Mouse (Mus musculus) layer of hippocampus, adult 11-12 months (tissue): ENCODE measurements at regions not wholly inside any gene's neighbourhood (a gene's known extent, or its start where the extent isn't known, plus 50 kb on each side); places are given as distances from the start of the nearest gene placed in this dataset.
"Not testable (repeated sequence)": the region's sequence is repeated elsewhere in the genome, so short reads cannot be mapped to it uniquely, and the experiment has no call there.

Experiments
- DNase-seq: peaks from one replicate; pipeline ENCODE4 v3.0.0; 2022; ENCODE audit warnings: low spot score

- DNase-seq, result no peak
Observed at GRCm38 (mm10) chr1:47646681-47647080, 754.0 kb upstream of the Slc39a10 start.

- no peak for DNase-seq
Observed at GRCm38 (mm10) chr1:47606597-47606996, 713.9 kb upstream of the Slc39a10 start.

DNA sequence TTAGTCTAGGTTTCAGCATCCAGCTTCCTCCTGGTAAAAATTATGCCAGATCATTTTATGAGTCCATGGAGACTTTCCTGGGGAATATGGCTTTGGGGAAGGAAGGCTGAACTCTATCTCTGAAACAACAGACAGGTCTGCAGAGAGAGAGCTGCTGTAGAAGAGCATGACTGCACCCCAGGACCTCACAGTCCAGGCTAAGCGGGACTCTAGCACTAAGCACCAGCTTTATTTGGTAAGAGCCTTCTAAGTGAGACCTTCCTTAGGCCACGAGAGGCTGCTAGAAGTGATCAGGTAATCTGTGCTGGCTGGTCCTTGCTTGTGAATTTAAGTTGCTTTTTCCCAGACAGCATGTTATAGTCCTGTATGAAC is 711.3 kb upstream of the Slc39a10 start:
- no peak for DNase-seq

DNA sequence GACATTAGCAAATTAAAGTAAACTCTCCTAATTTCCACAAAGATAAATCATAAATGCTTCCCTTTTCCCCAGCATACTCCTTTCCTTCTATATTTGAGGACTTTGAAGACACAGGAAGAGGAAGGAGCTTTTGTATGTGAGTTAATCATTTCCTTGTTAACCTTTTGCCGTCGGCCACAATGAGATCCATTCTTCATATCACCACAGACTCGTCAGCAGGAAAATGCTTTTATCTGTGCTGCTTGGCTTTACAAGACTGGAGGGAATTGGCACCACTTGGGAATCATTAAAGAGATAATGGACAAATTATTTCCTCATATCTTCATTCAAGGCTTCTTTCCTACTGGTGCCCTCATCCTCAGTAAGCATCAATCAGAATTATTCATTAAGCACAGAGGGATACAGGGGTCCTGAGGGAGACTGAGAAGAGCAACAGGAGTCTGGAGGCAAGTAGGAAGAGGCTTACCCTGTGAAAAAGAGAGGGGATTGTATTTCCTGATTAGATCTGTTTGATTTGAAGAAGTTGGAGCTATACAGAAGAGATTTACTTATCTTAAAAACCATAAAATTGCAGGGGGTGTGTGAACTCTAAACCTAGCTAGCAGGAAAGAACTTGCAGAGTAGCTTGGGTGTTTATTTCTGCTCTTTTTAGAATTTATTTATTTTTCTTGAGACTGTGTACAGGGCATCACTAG is 710.8 kb upstream of the Slc39a10 start:
- no peak for DNase-seq

- not testable (repeated sequence) for DNase-seq
Observed at GRCm38 (mm10) chr1:47593641-47594040, 701.0 kb upstream of the Slc39a10 start.

DNA sequence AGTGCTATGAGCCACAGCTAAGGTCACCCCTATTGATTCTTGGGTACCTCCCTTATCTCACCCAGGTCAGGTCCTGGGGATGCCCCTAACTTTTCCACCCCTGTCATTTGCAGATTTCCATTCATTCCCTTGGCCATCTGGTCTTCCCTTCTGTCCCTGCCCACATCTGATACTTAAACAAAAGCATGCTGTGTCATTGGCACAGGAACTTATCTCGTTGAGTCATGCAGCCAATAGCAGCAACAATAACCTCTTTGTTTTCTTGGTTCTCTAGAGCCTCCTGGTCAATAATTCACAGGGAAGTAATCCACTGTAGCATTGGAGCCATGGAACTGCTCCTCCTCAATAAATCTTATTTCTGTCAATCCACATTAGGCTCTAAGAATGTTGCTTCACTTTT is 653.0 kb upstream of the Slc39a10 start:
- DNase-seq, result no peak

- DNase-seq, result peak; percentile 15
Observed at GRCm38 (mm10) chr1:47511426-47511825, 618.8 kb upstream of the Slc39a10 start.

- no peak for DNase-seq
Observed at GRCm38 (mm10) chr1:47507801-47508200, 615.1 kb upstream of the Slc39a10 start.

DNA sequence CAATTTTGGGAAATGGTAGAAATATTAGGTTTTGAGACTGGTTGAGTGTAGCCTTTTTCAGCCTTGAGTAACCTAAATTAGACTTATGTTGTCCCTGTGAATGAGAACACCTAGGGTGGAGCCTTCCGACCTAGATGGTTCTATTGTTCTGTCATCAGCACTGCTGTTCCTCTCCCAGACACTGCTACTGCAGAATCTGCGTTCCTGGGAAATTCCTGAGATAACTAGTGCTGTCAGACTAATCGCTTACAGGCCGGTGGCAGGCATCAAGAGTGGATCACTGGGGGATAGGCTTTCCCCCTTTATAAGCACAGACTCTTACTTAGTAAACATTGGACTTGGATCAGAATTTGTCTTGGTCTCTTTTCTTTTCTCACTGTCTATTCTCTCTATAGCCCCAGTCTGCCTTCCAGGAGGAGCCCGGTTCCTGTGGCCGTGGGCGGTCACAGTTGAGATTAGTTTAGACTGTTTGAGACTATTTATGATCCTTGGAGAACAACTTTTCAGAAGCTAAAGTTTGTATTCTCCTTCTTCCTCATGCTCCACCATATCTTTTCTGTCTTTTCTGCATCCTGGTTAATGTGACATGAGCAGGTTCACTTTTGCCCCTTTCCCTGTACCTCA is 596.0 kb upstream of the Slc39a10 start:
- DNase-seq, result no peak

DNA sequence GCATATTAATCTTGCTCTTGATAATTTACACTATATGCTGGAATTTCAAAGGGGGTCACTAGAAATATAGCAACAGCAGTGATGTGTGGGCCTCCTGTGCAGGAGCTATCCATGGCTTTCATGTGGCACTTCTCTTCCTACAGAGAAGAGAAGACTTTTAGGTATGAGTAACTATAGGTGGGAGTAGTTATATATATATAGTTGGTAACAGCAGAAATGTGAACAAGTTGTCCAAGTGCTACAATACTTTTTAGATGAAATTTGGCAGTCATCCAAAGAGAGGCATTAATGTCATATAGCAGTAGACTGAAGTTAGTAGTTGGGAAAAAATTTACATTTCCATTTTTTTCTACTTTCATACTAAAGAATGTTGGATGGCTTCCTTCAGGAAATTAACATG is 593.4 kb upstream of the Slc39a10 start:
- DNase-seq, result no peak

- DNase-seq, result no peak
Observed at GRCm38 (mm10) chr1:47479059-47479458, 586.4 kb upstream of the Slc39a10 start.

GRCm38 (mm10) chr1:47466573-47467253 is 574.1 kb upstream of the Slc39a10 start:
- DNase-seq, result no peak

DNA sequence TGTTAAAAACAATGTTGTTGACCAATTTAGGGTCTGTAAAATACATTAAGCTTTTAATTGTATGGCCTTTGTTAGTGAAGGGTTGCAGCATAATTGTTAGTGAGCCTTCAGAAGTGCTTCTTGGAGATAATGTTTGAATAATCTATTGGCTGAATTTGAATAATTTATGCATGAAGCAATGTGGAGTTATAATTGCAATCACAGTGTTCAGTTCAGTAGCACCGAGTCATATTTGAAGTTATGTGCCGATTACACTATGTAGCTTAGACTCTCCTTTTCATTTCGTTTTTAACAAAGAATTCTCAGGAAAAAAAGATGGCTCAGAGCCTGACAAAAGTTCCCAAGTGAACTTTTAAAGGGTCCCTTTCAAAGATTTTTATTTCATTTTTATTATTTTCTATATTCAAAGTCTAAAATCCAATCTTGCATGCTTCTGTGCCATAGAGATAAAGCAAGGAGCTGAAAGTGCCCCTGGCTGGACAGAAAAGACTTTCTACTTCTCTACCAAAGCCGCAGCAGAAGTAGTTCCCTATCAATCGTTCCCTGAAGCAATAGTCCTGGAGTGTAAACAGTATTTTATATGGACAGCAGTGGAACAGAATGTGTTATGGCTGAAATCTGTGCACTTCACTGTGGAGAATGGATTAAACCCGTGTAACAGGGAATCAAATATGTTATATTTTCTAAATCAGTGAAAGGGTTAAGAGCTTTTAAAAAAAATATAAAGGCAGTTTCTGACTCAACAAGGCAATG is 556.3 kb upstream of the Slc39a10 start:
- DNase-seq, result no peak

GRCm38 (mm10) chr1:47448070-47448469 is 555.4 kb upstream of the Slc39a10 start:
- DNase-seq, result no peak

DNA sequence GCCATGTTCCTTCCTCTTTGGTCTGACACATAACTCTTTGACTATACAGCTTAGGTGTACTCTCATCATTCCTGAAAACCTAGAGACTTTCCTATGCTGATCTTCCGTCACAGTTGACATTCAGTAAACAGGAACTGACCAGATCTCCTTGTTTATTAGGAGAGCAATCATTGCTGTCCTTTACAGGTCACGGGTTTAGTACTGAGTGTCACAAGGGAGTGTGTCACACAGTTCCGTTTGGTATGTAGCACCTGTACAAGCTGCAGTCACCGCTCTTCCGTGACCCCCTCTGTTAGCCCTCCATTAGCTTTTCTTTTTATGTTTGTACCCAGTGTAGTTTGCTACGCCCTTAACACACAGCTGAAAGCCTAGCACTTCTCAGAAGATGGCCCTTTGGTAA is 553.4 kb upstream of the Slc39a10 start:
- DNase-seq, result no peak

GRCm38 (mm10) chr1:47432829-47433228 is 540.2 kb upstream of the Slc39a10 start:
- no peak for DNase-seq

DNA sequence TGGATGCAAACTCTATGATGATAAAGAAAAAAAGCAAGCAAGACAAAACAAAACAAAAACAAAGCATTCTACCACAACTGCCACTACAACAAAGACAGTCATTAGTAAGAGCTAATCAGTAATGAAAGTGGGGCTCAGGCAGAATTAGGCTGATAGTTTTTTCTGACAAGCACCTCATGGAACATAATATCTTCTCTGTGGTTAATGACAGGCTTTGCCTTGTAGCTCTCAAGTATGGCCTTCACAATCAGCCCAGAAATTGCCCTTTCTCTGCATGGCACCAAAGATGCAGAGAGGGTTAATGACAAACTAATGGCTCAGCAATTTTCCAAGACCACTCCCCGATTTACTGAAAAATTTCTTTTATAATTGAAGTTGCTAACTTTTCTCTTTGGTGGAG is 512.5 kb upstream of the Slc39a10 start:
- no peak for DNase-seq

DNA sequence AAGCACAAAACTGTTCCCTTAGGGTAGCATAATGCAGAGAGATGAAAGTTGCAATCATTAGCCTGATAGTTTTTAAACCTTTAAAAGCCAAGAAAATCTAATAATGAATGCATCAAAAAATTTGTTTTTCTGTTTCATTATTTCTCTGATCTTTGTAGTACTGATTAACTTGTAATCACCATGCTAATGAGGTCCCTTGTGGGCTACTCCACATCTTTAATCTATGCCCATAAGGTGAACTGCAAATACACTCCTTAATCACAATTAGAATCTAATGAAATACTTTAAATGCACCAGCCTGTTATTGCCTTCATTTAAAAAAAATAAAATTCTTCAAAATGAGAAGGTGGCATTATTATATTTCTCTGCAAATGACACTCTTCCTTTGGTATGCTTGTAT is 493.9 kb upstream of the Slc39a10 start:
- DNase-seq, result no peak

DNA sequence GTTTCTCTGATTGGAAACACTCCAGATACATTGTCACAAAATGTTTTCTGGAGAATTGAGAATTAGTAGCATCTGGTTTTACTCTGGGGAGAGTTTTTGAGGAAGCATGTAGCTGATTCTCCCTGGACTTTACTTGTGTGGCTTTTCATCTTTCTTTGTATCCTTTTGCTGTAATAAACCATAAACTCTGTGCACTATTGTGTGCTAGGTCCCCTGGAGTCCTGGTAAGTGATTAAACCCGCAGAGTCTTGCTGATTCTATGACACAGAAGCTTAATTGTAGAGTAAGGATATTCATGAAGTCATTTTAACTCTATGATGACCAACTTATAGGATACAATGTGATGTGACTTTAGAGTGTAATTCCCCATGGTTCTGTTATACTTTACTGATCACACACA is 486.1 kb upstream of the Slc39a10 start:
- no peak for DNase-seq

DNA sequence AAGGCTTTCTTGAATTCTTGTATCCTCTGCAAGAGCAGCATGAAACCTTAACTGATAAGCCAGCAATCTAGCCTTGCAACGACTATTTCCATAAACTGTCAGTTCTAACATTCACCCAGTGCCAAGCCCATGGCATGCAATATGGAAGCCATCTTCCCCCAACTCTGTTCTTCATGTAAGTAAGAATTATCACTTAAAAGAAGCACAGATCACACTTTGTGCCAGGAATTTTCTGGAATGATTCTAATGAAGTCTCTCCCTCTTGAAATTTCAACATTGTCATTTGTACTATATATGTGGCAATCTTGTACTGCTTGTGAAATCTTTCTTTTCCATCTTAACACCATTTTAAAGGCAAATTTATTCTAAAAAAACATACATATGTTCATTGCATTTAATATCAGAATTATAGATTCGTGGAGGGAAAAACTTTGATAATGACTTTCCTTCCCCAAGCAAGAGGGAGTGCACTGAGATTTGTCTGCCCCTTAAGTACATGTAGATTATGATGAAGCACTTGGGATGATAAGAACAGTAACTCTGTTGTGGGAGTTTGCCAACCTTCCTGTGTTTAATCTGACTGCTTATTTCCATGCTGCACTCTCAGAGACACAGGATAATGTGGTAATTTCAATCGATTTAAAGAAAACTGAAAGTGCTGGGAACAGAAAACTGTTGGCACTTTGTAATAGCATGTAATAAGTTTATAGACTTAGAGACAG is 447.2 kb upstream of the Slc39a10 start:
- DNase-seq, result no peak

GRCm38 (mm10) chr1:47310572-47311075 is 418.0 kb upstream of the Slc39a10 start:
- DNase-seq, result no peak

DNA sequence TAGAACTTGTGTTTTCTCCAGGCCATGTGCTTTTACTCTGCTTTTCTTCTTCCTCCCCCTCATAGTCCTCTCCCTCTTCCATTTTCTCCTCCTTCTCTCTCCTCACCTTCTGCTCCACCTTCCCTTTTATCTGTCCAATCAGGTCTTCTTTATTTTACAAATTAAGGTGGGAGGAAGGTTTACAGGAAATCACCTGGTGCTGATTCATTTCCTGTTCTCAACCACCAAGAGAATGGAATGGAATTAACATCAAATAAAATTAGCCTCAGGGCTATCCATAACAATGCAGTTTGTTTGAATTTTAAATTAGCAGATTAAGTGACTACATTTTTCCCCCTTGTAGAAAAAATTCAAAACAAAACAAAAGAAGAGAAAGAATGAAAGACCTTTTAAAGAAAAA is 414.3 kb upstream of the Slc39a10 start:
- DNase-seq, result no peak
